Mouse (Mus musculus): ENCODE data around the gene Frat2. TPM values are rescaled to one million over a fixed set of nuclear protein-coding genes. Genes with fewer than 3 reads are reported as not detected.

The Frat2 gene
- polyA plus RNA-seq, 1 experiment from 2014 or later, result 2.8 TPM

DNA sequence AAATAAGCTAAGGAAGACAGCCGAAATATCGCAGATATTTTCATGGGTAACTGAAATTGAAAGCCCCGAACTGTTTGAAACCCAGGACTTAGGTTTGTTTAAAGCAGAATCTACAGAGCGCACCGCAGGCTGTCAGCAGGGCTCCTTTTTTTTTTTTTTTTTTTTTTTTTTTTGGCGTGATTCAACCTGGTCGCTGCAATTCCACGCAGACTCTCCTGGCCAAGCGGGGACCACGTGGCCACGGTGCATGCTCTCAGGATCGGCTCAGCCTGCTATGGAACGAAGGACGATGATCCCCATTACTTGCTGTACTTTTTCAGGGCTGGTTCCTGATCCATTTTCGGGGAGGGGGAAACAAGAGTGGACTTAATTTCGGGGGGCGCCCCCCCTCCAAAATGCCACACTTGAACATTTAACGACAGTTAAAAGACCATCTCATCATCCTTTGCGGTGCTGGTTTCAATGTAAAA lies 16.8 kb downstream of the Frat2 start:
- H3K27ac ChIP-seq (ENCODE audit: low read length), result no peak overlapping the region
- peaks cover 16% of the 10 kb centered on the region for H3K4me1 ChIP-seq (ENCODE audit: control insufficient read depth, insufficient read depth, low read length)
- H3K27me3 ChIP-seq (ENCODE audit: control insufficient read depth, insufficient read depth, low read length), result peaks cover 8% of the 10 kb centered on the region; the same call in 1 of the 2 replicates
- no peaks in the 10 kb centered on the region for H3K9me3 ChIP-seq (replicated peaks; ENCODE audit: control insufficient read depth, low read length)
- peak overlapping the region; percentile 78 for H3K4me3 ChIP-seq (ENCODE audit: low read length)
- ATAC-seq (replicated peaks; ENCODE audit: extremely low read depth, insufficient read depth, low FRiP score), result no peak
- H3K36me3 ChIP-seq (ENCODE audit: control insufficient read depth, insufficient read depth), result no peaks in the 10 kb centered on the region
- peak overlapping the region; percentile 98 for H3K4me2 ChIP-seq (ENCODE audit: low read depth, low read length)
- WGBS, result 1% methylated on average over 19 of the region's 19 CpGs
- H3K9ac ChIP-seq (ENCODE audit: low read length), result peak overlapping the region; percentile 81

GRCm38 (mm10) chr19:41830106-41831031 lies 17.6 kb downstream of the Frat2 start:
- peak; percentile 71 for ATAC-seq (replicated peaks; ENCODE audit: extremely low read depth, insufficient read depth, low FRiP score)

GRCm38 (mm10) chr19:41829381-41830105 lies 18.4 kb downstream of the Frat2 start, which contains the start of gene Frat1:
Frat1 (plus strand) TSS chr19:41829970.
- H3K4me2 ChIP-seq (ENCODE audit: low read depth, low read length), result peak within 1 kb of the TSS; percentile 98
- peak within 1 kb of the TSS; percentile 78 for H3K4me3 ChIP-seq (ENCODE audit: low read length)
- ATAC-seq (replicated peaks; ENCODE audit: extremely low read depth, insufficient read depth, low FRiP score), result peak; percentile 88
- no peaks in the 10 kb centered on the region for H3K9me3 ChIP-seq (replicated peaks; ENCODE audit: control insufficient read depth, low read length)
- 1% methylated on average over 39 of the region's 39 CpGs for WGBS
- H3K4me1 ChIP-seq (ENCODE audit: control insufficient read depth, insufficient read depth, low read length), result peaks cover 9% of the 10 kb centered on the region; the same call in 1 of the 2 replicates
- H3K9ac ChIP-seq (ENCODE audit: low read length), result peak within 1 kb of the TSS; percentile 81
- no peaks in the 10 kb centered on the region for H3K36me3 ChIP-seq (ENCODE audit: control insufficient read depth, insufficient read depth)
- peaks cover 8% of the 10 kb centered on the region; the same call in 1 of the 2 replicates for H3K27me3 ChIP-seq (ENCODE audit: control insufficient read depth, insufficient read depth, low read length)
- peak within 1 kb of the TSS; percentile 89 for H3K27ac ChIP-seq (ENCODE audit: low read length)

More at GRCm38 (mm10) chr19:41830106-41831031, 17.6 kb downstream of the Frat2 start:
- peak overlapping the region; percentile 89 for H3K27ac ChIP-seq (ENCODE audit: low read length)
- peak overlapping the region; percentile 78 for H3K4me3 ChIP-seq (ENCODE audit: low read length)
- H3K4me2 ChIP-seq (ENCODE audit: low read depth, low read length), result peak overlapping the region; percentile 98
- peaks cover 11% of the 10 kb centered on the region; the same call in 1 of the 2 replicates for H3K4me1 ChIP-seq (ENCODE audit: control insufficient read depth, insufficient read depth, low read length)
- H3K36me3 ChIP-seq (ENCODE audit: control insufficient read depth, insufficient read depth), result no peaks in the 10 kb centered on the region
- H3K9me3 ChIP-seq (replicated peaks; ENCODE audit: control insufficient read depth, low read length), result no peaks in the 10 kb centered on the region
- H3K9ac ChIP-seq (ENCODE audit: low read length), result peak overlapping the region; percentile 81
- peaks cover 8% of the 10 kb centered on the region; the same call in 1 of the 2 replicates for H3K27me3 ChIP-seq (ENCODE audit: control insufficient read depth, insufficient read depth, low read length)
- under 1% methylated on average over 108 of the region's 112 CpGs for WGBS

- H3K9me3 ChIP-seq (replicated peaks; ENCODE audit: control insufficient read depth, low read length), result no peaks in the 10 kb centered on the region
- 69% methylated on average over 3 of the region's 3 CpGs for WGBS
- H3K9ac ChIP-seq (ENCODE audit: low read length), result no peak overlapping the region
- H3K36me3 ChIP-seq (ENCODE audit: control insufficient read depth, insufficient read depth), result no peaks in the 10 kb centered on the region
- ATAC-seq (replicated peaks; ENCODE audit: extremely low read depth, insufficient read depth, low FRiP score), result no peak
- H3K27me3 ChIP-seq (ENCODE audit: control insufficient read depth, insufficient read depth, low read length), result peaks cover 8% of the 10 kb centered on the region; the same call in 1 of the 2 replicates
- peaks cover 9% of the 10 kb centered on the region; the same call in 1 of the 2 replicates for H3K4me1 ChIP-seq (ENCODE audit: control insufficient read depth, insufficient read depth, low read length)
- H3K27ac ChIP-seq (ENCODE audit: low read length), result no peak overlapping the region
- peak overlapping the region; percentile 98 for H3K4me2 ChIP-seq (ENCODE audit: low read depth, low read length)
- H3K4me3 ChIP-seq (ENCODE audit: low read length), result peak overlapping the region; percentile 78
These were observed 19.0 kb downstream of the Frat2 start for GRCm38 (mm10) chr19:41828941-41829340.

GRCm38 (mm10) chr19:41826529-41826928 lies 21.4 kb downstream of the Frat2 start:
- 68% methylated on average over 3 of the region's 3 CpGs for WGBS
- peaks cover 5% of the 10 kb centered on the region; the same call in 1 of the 2 replicates for H3K4me1 ChIP-seq (ENCODE audit: control insufficient read depth, insufficient read depth, low read length)
- H3K4me2 ChIP-seq (ENCODE audit: low read depth, low read length), result no peak overlapping the region
- no peak overlapping the region for H3K27ac ChIP-seq (ENCODE audit: low read length)
- H3K4me3 ChIP-seq (ENCODE audit: low read length), result no peak overlapping the region
- no peak overlapping the region for H3K9ac ChIP-seq (ENCODE audit: low read length)
- no peaks in the 10 kb centered on the region for H3K27me3 ChIP-seq (ENCODE audit: control insufficient read depth, insufficient read depth, low read length)
- no peaks in the 10 kb centered on the region for H3K9me3 ChIP-seq (replicated peaks; ENCODE audit: control insufficient read depth, low read length)
- ATAC-seq (replicated peaks; ENCODE audit: extremely low read depth, insufficient read depth, low FRiP score), result no peak
- no peaks in the 10 kb centered on the region for H3K36me3 ChIP-seq (ENCODE audit: control insufficient read depth, insufficient read depth)

DNA sequence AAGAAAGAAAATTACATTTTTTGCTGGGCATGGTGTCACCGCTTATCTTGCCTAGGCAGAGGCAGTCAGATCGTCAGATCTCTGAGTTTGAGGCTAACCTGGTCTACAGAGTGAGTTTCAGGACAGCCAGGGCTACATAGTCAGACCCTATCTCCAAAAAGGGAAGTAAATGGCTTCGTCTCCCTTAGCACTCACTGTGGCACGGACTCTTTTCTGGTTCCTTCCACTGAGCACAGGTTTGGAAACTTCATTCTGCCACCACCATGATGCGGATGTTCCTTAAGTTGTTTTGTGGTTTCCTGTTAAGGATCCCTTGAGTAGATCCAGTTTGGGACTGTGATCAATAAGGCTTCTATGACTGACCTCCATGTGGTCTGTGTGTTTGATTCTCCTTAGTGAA lies 23.0 kb downstream of the Frat2 start:
- H3K36me3 ChIP-seq (ENCODE audit: control insufficient read depth, insufficient read depth), result no peaks in the 10 kb centered on the region
- H3K9me3 ChIP-seq (replicated peaks; ENCODE audit: control insufficient read depth, low read length), result no peaks in the 10 kb centered on the region
- H3K4me3 ChIP-seq (ENCODE audit: low read length), result no peak overlapping the region
- H3K4me1 ChIP-seq (ENCODE audit: control insufficient read depth, insufficient read depth, low read length), result 0 out of 2 replicates have a peak, but pooled peaks cover 3% of the 10 kb centered on the region
- H3K27me3 ChIP-seq (ENCODE audit: control insufficient read depth, insufficient read depth, low read length), result no peaks in the 10 kb centered on the region
- no peak overlapping the region for H3K27ac ChIP-seq (ENCODE audit: low read length)
- ATAC-seq (replicated peaks; ENCODE audit: extremely low read depth, insufficient read depth, low FRiP score), result no peak
- WGBS, result 75% methylated on average over 5 of the region's 5 CpGs
- no peak overlapping the region for H3K9ac ChIP-seq (ENCODE audit: low read length)
- no peak overlapping the region for H3K4me2 ChIP-seq (ENCODE audit: low read depth, low read length)

- H3K4me2 ChIP-seq (ENCODE audit: low read depth, low read length), result no peak overlapping the region
- ATAC-seq (replicated peaks; ENCODE audit: extremely low read depth, insufficient read depth, low FRiP score), result no peak
- no peak overlapping the region for H3K4me3 ChIP-seq (ENCODE audit: low read length)
- WGBS, result 70% methylated on average over 1 of the region's 1 CpGs
- H3K36me3 ChIP-seq (ENCODE audit: control insufficient read depth, insufficient read depth), result no peaks in the 10 kb centered on the region
- H3K9me3 ChIP-seq (replicated peaks; ENCODE audit: control insufficient read depth, low read length), result no peaks in the 10 kb centered on the region
- H3K4me1 ChIP-seq (ENCODE audit: control insufficient read depth, insufficient read depth, low read length), result peaks cover 4% of the 10 kb centered on the region; the same call in 1 of the 2 replicates
- H3K9ac ChIP-seq (ENCODE audit: low read length), result no peak overlapping the region
- no peak overlapping the region for H3K27ac ChIP-seq (ENCODE audit: low read length)
- no peaks in the 10 kb centered on the region for H3K27me3 ChIP-seq (ENCODE audit: control insufficient read depth, insufficient read depth, low read length)
These were observed 25.3 kb downstream of the Frat2 start for GRCm38 (mm10) chr19:41822589-41822988.

- no peaks in the 10 kb centered on the region for H3K27me3 ChIP-seq (ENCODE audit: control insufficient read depth, insufficient read depth, low read length)
- 22% methylated on average over 5 of the region's 5 CpGs for WGBS
These were observed 26.5 kb downstream of the Frat2 start for GRCm38 (mm10) chr19:41821436-41821835.

More at GRCm38 (mm10) chr19:41821436-41821835, 26.5 kb downstream of the Frat2 start:
- H3K36me3 ChIP-seq (ENCODE audit: control insufficient read depth, insufficient read depth), result no peaks in the 10 kb centered on the region
- no peak overlapping the region for H3K27ac ChIP-seq (ENCODE audit: low read length)
- H3K4me2 ChIP-seq (ENCODE audit: low read depth, low read length), result no peak overlapping the region
- no peak overlapping the region for H3K9ac ChIP-seq (ENCODE audit: low read length)
- no peak overlapping the region for H3K4me3 ChIP-seq (ENCODE audit: low read length)
- no peak for ATAC-seq (replicated peaks; ENCODE audit: extremely low read depth, insufficient read depth, low FRiP score)
- H3K9me3 ChIP-seq (replicated peaks; ENCODE audit: control insufficient read depth, low read length), result no peaks in the 10 kb centered on the region
- peaks cover 12% of the 10 kb centered on the region for H3K4me1 ChIP-seq (ENCODE audit: control insufficient read depth, insufficient read depth, low read length)
